Mouse (Mus musculus) left cerebral cortex, adult 8-10 months (tissue): ENCODE measurements around the gene Chrne. TPM values are rescaled to one million over a fixed set of nuclear protein-coding genes. Genes with fewer than 3 reads are reported as not detected.

ENCODE experiments used
- DNase-seq, 2 experiments: peaks; one replicate each; pipeline ENCODE4 v3.0.0; 2022; ENCODE audit warnings: low spot score in 2 of 2
- total RNA-seq, 4 experiments: library from RNA; stranded (reverse); gene quantifications; 2 replicates each; pipeline ENCODE4 v1.2.4; 2022

The Chrne gene
- total RNA-seq, 4 experiments from 2014 or later = not detected

- no peak for DNase-seq
These were observed 33.2 kb upstream of the Chrne start for GRCm38 (mm10) chr11:70652029-70652883.

- DNase-seq = no peak
These were observed 32.4 kb upstream of the Chrne start for GRCm38 (mm10) chr11:70651391-70651790.

- no peak for DNase-seq
These were observed 31.5 kb upstream of the Chrne start for GRCm38 (mm10) chr11:70650322-70651175.

GRCm38 (mm10) chr11:70649185-70649734, 30.2 kb upstream of the Chrne start:
- no peak for DNase-seq

- DNase-seq = no peak
These were observed 29.5 kb upstream of the Chrne start for GRCm38 (mm10) chr11:70648512-70648911.

- DNase-seq = no peak
These were observed 28.9 kb upstream of the Chrne start for GRCm38 (mm10) chr11:70647716-70648420.

- DNase-seq = peak; percentile 84 to 97
These were observed 28.0 kb upstream of the Chrne start, which contains the start of the genes Rnf167 and Slc25a11 for GRCm38 (mm10) chr11:70646691-70647650. Rnf167 (plus strand) TSS chr11:70647235. Slc25a11 (minus strand) TSS chr11:70647479.

GRCm38 (mm10) chr11:70646259-70646555, 27.2 kb upstream of the Chrne start:
- DNase-seq = no peak

- DNase-seq = no peak
These were observed 26.6 kb upstream of the Chrne start for GRCm38 (mm10) chr11:70645461-70646258.

GRCm38 (mm10) chr11:70644564-70645103, 25.6 kb upstream of the Chrne start:
- DNase-seq = no peak

- DNase-seq = no peak
These were observed 24.0 kb upstream of the Chrne start for GRCm38 (mm10) chr11:70643051-70643450.

- no peak for DNase-seq
These were observed 22.2 kb upstream of the Chrne start for GRCm38 (mm10) chr11:70641241-70641640.

- no peak for DNase-seq
These were observed 21.0 kb upstream of the Chrne start for GRCm38 (mm10) chr11:70639976-70640375.

- no peak for DNase-seq
These were observed 19.8 kb upstream of the Chrne start, which contains the start of gene Gp1ba for GRCm38 (mm10) chr11:70638714-70639278. Gp1ba (plus strand) TSS chr11:70639122.

GRCm38 (mm10) chr11:70638293-70638692, 19.3 kb upstream of the Chrne start:
- DNase-seq = no peak

GRCm38 (mm10) chr11:70637764-70638163, 18.7 kb upstream of the Chrne start:
- no peak for DNase-seq

- no peak for DNase-seq
These were observed 16.6 kb upstream of the Chrne start for GRCm38 (mm10) chr11:70635601-70636000.

GRCm38 (mm10) chr11:70630129-70630528, 11.1 kb upstream of the Chrne start:
- DNase-seq = no peak

GRCm38 (mm10) chr11:70629557-70629956, 10.5 kb upstream of the Chrne start:
- no peak for DNase-seq
